Mouse (Mus musculus): ENCODE data around the gene Tmem82.

Gene Tmem82

GRCm38 (mm10) chr4:141618565-141619243 is at the start of gene Tmem82:
Gene Tmem82 (minus strand): TSS chr4:141618633.
- peak; percentile 83 for DNase-seq

GRCm38 (mm10) chr4:141664799-141665198 is 46.4 kb upstream of the Tmem82 start, which contains the start of gene Plekhm2:
Gene Plekhm2 (minus strand): TSS chr4:141664899.
- DNase-seq = no peak

- DNase-seq = peak; percentile 85
Observed at GRCm38 (mm10) chr4:141664011-141664745, 45.7 kb upstream of the Tmem82 start.

- peak; percentile 32 for DNase-seq
Observed at GRCm38 (mm10) chr4:141663122-141663931, 44.9 kb upstream of the Tmem82 start.

GRCm38 (mm10) chr4:141660884-141661283 is 42.5 kb upstream of the Tmem82 start:
- no peak for DNase-seq

GRCm38 (mm10) chr4:141659739-141660138 is 41.3 kb upstream of the Tmem82 start:
- peak; percentile 55 for DNase-seq

GRCm38 (mm10) chr4:141658846-141659484 is 40.5 kb upstream of the Tmem82 start:
- no peak for DNase-seq

- DNase-seq = no peak
Observed at GRCm38 (mm10) chr4:141656932-141657331, 38.5 kb upstream of the Tmem82 start.

- DNase-seq = peak; percentile 43
Observed at GRCm38 (mm10) chr4:141655908-141656608, 37.6 kb upstream of the Tmem82 start.

GRCm38 (mm10) chr4:141654509-141654908 is 36.1 kb upstream of the Tmem82 start:
- DNase-seq = no peak

- no peak for DNase-seq
Observed at GRCm38 (mm10) chr4:141653813-141654212, 35.4 kb upstream of the Tmem82 start.

- no peak for DNase-seq
Observed at GRCm38 (mm10) chr4:141653044-141653443, 34.6 kb upstream of the Tmem82 start.

GRCm38 (mm10) chr4:141651944-141652343 is 33.5 kb upstream of the Tmem82 start:
- no peak for DNase-seq

GRCm38 (mm10) chr4:141651286-141651685 is 32.9 kb upstream of the Tmem82 start:
- DNase-seq = no peak

GRCm38 (mm10) chr4:141649244-141649643 is 30.8 kb upstream of the Tmem82 start:
- no peak for DNase-seq

- DNase-seq = no peak
Observed at GRCm38 (mm10) chr4:141648262-141648661, 29.8 kb upstream of the Tmem82 start.

- no peak for DNase-seq
Observed at GRCm38 (mm10) chr4:141647187-141647586, 28.8 kb upstream of the Tmem82 start.

GRCm38 (mm10) chr4:141645988-141646387 is 27.6 kb upstream of the Tmem82 start:
- no peak for DNase-seq

GRCm38 (mm10) chr4:141643118-141643855 is 24.9 kb upstream of the Tmem82 start:
- peak; percentile 89 for DNase-seq

GRCm38 (mm10) chr4:141641961-141642811 is 23.8 kb upstream of the Tmem82 start:
- no peak for DNase-seq

Data from lung, postnatal 10 days (tissue).